Mouse (Mus musculus) testis, adult 2 months (tissue): ENCODE measurements around the gene Fbxo6.

Experiments used
- CTCF ChIP-seq: fragments of 200-500 bp; IDR thresholded peaks from 2 replicates; pipeline ENCODE4 v1.5.1; 2012; ENCODE audit warnings: low read depth, mild to moderate bottlenecking, inconsistent platforms, low read length, moderate library complexity; ENCODE audit not compliant: control insufficient read depth, insufficient read depth, insufficient replicate concordance
- POLR2A ChIP-seq: fragments of 200-500 bp; IDR thresholded peaks from 2 replicates; pipeline ENCODE4 v1.6.1; 2012; ENCODE audit warnings: low read depth, mild to moderate bottlenecking, inconsistent platforms, low read length, moderate library complexity; ENCODE audit not compliant: control insufficient read depth

DNA sequence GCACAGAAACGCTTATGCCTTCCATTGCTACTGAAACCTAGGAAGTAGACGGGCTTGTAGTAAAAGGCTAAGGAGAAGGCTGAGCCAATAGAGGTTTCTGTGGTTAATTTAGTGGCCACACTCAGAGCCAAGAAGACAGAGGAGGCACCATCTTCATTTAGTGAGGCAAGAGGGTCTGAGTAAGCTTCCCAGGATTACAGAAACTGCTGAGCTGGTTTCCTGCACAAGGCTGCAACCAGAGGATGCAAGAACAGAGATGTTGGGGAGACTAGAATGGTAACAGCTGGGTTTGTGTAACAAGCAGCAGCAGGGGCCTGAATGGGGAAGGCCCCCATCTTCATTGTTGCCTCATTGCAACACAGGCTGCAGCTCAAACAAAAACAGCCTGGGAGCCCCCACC, 23.3 kb downstream of the Fbxo6 start:
- TF ChIP-seq POLR2A (no peak), CTCF (no peak)
